Mouse (Mus musculus): Measurements from ENCODE around the gene Mrpl1. TPM values are rescaled to one million over a fixed set of nuclear protein-coding genes. Genes with fewer than 3 reads are reported as not detected.

The Mrpl1 gene
- polyA plus RNA-seq, 1 experiment = 2.5 TPM

DNA sequence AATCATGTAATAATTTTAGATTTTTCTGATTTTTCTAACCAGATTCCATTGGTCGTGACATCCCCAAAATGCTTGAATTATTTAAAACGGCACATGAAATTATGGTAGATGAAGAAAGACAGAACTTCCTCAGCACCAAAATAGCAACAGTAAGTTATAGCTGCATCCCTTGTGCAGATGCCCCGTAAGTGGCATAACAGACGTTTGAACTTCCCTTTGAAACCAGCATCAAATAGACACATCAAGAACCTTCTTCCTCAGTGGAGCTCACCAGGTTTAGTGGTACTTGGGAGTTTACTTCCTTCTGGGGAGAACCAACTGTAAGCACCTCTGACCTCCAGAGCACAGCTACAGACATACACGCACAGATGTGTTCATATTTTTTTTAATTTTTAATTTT is 29.5 kb downstream of the Mrpl1 start:
- TF ChIP-seq GATA1 (IDR thresholded peaks at IDR 0.05; ENCODE audit: low read length) = no peak

DNA sequence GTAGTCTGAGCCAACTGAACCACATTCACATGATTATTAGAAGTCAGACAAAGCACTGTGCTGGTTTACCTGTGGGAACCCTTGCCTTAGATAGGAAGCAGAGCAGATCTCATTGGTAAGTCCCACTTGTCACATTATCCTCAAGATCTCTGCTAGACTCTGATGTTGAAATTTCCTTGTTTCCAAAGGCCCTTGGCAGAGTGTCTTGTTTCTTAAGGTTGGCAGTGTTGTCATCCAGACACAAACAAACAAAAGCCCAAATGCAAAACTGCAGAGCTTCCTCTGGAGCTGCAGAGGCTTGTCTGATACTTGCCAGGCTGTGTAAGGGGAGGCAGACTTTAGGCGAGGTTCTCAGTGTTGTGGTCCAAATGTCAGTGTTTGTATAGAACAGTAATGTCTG is 31.6 kb downstream of the Mrpl1 start:
- no peak for TF ChIP-seq GATA1 (IDR thresholded peaks at IDR 0.05; ENCODE audit: low read length)

DNA sequence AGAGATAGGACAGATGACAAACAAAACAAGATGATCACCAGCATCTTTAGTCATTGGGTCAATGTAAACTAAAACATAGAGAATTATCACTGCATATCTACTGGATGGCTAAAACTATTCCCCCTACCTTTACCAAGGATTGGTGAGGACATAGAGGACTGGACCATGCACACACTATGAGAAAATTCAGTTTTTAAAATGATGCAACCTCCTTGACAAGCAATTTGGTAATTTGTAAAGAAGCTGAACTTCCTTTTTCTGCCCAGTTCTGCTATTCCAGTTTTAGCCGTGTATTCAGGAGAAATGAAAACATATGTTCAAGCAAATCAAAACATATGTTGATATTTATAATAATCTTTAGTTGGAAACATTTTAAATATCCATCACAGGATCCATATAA is 35.2 kb downstream of the Mrpl1 start:
- TF ChIP-seq GATA1 (IDR thresholded peaks at IDR 0.05; ENCODE audit: low read length) = no peak

DNA sequence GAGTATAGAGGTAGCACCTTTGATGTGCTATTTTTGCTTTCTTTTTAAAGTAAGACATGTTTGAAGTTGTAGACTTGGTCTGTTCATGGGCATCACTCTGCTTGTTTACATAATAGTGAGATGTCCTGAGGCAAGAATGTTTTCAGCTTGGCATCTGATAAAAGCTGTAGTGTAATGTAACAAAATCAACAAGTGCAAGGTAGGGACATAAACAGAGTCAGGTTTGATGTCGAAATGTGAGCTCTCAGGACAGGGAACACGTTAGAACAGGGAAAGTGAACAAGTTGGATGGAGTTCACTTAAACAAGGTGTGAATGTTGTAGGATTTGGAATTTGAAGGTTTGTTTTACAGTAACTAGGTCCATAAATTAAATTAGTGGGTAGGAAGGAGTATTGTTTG is 44.7 kb downstream of the Mrpl1 start:
- TF ChIP-seq GATA1 (IDR thresholded peaks at IDR 0.05; ENCODE audit: low read length) = no peak

DNA sequence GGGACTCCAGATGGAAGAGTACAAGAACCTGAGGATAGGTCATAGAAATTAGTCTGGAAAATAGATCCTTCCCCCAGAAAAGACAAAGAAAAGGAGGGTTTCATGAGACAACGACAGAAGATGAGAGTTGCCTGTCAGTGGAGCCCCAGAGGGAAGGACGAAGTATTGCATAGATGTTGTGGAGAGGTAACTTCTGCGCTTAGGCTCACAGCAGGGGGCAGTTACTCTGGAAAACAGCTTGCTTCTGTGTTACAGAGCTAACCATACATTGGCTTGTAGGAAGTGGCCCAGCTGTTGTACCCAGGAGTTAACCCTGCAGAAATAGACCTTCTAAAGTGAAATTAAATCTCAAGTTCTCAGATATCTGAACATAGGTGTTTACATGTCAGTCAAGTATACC is 45.9 kb downstream of the Mrpl1 start:
- TF ChIP-seq GATA1 (IDR thresholded peaks at IDR 0.05; ENCODE audit: low read length) = no peak

DNA sequence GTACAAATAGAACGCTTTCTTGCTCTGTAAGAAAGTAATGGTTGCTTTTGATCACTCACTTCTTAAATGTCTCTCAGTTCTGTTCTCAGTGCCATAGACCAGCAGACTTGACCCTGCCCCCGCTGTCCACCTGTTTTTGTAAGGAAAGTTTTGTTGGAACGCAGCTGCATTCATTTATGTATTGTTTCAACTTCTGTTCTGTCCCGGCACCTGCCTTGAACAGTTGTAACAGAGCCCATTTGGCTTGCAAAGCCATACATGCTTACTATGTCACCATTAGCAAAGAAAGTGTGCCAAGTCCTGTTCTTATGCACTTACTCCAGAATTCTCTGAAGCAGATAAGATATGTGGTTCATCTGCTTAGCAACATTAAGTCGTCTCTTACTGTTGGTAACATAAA is 48.9 kb downstream of the Mrpl1 start:
- no peak for TF ChIP-seq GATA1 (IDR thresholded peaks at IDR 0.05; ENCODE audit: low read length)

DNA sequence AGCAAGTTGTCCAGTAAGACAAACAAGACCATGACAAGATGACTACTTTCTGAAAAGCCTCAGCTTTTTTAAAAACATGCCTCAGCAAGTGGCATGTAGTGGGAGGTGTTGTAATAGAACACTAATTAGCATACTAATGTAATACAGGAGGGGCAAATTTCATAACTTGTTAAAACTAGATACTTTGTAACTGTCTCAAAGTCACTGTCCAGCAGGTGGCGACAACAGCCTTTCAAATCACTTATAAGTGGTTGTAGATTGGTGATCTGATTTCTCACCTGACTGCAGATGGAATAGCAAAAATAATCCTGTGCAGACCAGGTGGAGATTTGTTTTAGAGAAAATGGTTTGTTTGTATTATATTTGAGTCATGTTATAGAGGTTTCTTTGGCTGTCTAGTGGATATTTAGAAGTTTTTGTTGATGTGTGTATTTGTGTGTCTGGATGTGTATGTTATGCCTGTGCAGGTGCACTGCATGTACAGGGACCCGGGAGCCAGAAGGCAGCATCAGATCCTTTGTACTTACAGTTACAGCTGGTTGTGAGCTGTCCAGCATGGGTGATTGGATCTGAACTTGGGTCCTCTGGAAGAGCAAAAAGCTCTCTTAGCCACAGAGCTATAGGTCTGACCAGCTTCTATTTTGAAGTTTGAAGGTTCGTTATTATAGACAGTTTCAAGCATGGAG is 57.9 kb downstream of the Mrpl1 start:
- TF ChIP-seq GATA1 (IDR thresholded peaks at IDR 0.05; ENCODE audit: low read length) = no peak

DNA sequence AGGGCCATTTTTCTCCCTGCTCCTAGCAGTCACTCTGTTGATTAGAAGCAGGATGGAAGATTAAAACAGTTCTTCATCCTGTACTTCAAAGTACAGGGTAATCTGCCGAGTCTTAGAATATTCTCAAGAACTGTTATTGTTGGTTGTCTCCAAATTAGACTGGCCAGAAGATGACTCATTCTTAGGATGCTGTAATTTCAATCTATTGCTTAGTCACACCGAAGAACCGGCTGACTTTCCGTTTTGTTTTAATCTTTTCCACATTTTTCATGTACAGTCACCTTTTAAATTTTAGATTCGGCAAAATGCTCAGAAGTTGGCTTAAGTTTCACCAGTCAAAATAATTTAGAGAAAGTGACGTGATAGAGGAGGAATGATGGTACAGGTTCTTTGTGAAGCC is 61.8 kb downstream of the Mrpl1 start:
- TF ChIP-seq GATA1 (IDR thresholded peaks at IDR 0.05; ENCODE audit: low read length) = no peak

DNA sequence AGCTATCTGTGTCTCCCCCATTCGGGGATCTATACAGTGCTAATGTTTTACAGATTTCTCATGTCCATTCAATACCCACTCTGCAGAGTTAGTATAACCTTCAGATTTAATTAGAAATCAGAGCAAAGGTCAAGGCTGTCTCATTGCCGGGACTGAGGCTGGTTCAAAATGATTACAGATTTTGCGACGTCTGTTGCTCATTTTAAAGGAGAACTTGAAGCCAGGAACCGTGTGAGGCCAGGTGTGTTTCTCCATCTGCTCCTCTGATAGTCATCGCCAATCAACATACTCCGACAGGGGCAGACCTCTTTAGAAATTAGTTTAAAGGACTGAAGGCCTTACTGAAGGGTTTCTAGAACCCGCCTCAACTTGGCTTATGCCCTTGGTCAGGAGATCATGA is 96.5 kb downstream of the Mrpl1 start:
- no peak for TF ChIP-seq GATA1 (IDR thresholded peaks at IDR 0.05; ENCODE audit: low read length)

DNA sequence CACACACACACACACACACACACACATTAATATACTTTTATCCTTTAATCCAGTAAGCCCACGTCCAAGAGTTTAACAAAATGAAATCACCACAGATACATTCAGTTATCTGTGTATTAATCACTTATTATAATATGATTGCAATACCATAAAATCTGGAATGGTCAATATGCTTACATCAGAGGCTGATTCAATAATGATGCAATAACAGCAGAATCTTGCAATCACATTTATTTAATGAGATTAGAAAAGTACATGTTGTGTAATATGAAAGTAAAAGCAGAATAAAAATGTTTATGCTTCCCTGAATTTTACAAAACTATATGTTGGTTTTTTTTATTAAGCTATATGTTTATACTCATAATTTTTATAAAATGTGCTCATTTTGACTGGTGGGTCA is 97.0 kb downstream of the Mrpl1 start:
- TF ChIP-seq GATA1 (IDR thresholded peaks at IDR 0.05; ENCODE audit: low read length) = no peak

DNA sequence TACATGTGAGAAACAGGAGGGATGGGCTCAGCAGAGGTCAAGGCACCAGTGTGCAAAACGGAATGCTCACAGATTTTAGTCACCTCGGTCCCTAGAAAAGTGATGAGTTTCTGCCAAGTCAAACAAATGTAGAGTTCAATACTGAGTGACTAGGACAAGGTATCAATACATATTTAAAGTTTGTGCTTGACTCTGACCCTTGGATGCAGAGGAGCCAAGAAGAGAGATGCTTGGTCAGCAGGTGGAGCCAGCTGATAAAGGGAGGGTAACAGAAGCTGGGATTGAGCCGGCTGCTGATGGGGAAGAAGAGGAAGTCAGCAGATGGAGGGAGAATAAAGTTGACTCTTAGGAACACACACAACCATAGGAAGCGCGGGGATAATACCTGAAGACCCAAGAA is 97.5 kb downstream of the Mrpl1 start:
- no peak for TF ChIP-seq GATA1 (IDR thresholded peaks at IDR 0.05; ENCODE audit: low read length)

DNA sequence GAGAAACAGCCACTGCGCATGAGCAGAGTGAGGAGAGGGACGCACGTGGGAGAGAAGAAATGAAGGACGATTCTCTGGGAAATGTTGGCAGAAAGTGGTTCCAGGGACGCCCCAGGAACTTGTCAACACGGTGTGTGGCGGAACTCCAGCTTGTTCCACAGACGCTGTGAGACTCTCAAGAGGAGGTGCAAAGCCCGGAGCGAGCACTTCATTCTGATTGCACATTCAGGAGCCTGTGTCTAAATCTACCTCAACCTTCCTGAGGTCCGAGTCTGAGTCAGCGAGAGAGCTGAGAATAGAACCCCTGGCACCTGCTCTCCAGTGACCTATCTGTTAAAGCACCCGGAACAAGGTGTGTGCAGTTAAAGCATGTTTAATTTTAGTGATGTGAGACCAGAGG is 98.8 kb downstream of the Mrpl1 start:
- TF ChIP-seq GATA1 (IDR thresholded peaks at IDR 0.05; ENCODE audit: low read length) = no peak

DNA sequence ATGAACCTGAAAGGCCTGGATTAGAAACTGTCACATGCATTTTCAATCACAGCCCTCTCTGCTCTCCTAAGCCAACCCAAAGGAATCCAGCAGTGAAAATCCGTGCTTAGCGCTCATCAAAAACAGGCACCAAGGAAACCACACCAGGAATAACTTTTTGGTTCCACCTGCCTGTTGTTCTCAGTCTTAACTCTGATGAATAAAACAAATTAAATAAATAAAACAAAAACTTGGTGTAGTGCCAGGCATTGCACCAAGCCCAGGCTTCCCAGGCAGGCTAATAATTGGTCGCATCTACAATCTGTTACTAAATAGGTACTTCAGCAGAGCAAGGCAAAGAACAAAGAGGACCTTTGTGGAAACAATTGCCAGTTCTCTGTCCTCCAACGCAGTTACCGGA is 99.4 kb downstream of the Mrpl1 start:
- no peak for TF ChIP-seq GATA1 (IDR thresholded peaks at IDR 0.05; ENCODE audit: low read length)

DNA sequence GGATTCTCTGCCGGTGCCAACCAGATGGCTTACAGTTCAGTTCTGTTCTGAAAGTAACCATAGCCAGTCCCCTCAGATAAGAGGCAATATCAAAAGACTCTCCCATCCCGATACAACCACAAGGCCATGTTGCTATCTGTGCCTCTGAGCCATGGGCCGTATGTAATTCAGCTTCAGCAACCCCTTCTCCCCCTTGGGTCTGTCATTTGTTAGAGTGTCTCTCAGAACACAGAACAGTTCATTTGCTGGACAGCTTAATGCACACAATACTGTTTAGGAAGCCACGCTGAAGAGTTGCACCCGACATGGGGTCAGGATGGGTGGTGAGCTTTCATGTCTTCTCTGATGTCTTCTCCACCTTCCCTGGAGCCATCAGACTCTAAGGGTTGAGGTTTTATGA is 100.3 kb downstream of the Mrpl1 start:
- no peak for TF ChIP-seq GATA1 (IDR thresholded peaks at IDR 0.05; ENCODE audit: low read length)

DNA sequence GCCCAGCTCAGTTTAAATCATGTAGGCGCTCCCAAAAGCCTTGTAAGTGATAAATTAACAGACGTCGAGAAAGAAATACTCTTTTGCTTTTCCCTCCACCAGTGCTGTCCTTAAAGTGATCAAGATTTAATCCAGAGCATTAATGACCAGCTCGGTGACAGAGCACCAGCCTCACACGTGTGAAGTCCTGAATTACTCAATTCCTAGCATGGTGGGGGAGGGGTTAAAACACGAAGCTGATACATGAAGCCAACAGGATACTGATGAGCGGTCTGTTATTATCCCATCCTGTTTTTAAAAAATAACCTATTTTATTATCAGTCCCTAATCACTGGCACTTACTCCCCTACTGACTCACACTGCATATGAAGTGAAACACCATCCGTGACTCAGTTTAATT is 102.4 kb downstream of the Mrpl1 start:
- TF ChIP-seq GATA1 (IDR thresholded peaks at IDR 0.05; ENCODE audit: low read length) = no peak

Other genes with a start within 250 kb of the Mrpl1 start
- 2.6 and 3.1 TPM in 2 replicates for gene Cnot6l, start 45.3 kb upstream of the Mrpl1 start, polyA plus RNA-seq (2012)
- gene Fras1, start 164.5 kb downstream of the Mrpl1 start, polyA plus RNA-seq (2012) = 0.01 TPM in 2 replicates